In the genomic region with DNA sequence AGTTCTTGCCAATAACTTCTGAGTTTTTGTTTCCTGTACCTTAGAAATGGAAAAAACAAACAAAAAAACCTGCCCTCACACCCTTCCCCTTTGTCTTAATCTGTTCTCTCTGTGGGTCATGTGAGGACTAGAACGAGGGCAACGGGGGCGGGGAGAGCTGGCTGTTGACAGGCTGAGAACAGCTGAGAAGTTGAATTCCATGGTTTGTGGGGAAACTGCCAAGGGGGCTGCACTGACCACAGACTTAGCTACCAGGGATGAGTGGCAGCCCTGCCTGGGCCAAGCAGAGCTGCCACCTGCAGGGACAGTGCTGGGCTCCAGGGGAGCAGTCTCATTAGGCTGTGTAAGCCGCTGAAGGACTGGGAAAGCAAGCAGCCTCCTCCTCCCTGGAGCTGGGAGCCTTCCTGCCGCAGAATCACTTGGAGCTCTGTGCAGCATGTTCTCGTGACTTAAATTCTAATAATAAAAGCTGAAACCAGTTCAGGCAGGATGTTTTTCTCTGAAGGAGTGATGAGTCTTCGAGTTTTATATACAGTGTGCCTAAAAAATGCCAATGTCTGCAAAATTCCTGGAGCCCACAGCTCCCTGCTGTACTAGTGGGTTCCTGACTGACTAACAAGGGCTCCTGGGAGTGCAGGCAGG, we compare ENCODE assay signal across 8 mouse cellular contexts.
DNase-seq lines count a peak whose midpoint lies in the region; ATAC-seq and TF ChIP-seq lines count a peak whose summit lies in the region.

No protein-coding gene starts in this region.

- H3K27me3 ChIP-seq in cerebellum, adult 2 months (ENCODE audit: control insufficient read depth, insufficient read depth, low read length), result no peaks in the 10 kb centered on the region
- no peaks in the 10 kb centered on the region for H3K27me3 ChIP-seq in hindbrain, embryonic 11.5 days (ENCODE audit: control insufficient read depth, insufficient read depth, low read length)

- H3K36me3 ChIP-seq in hindbrain, embryonic 11.5 days (ENCODE audit: control insufficient read depth, insufficient read depth, low read length), result no peaks in the 10 kb centered on the region

- no peak overlapping the region for H3K4me3 ChIP-seq in cerebellum, adult 2 months (replicated peaks; ENCODE audit: insufficient read depth, low read depth, low read length)
- no peak overlapping the region for H3K4me3 ChIP-seq in hindbrain, embryonic 11.5 days (ENCODE audit: low read depth, low read length)
- H3K4me3 ChIP-seq in lung, adult 2 months (replicated peaks; ENCODE audit: extremely low read depth, low read depth, low read length), result no peak overlapping the region

- H3K9me3 ChIP-seq in hindbrain, embryonic 11.5 days (ENCODE audit: control insufficient read depth, low read length), result no peaks in the 10 kb centered on the region

- H3K4me2 ChIP-seq in hindbrain, embryonic 11.5 days (replicated peaks; ENCODE audit: low read depth, low read length), result no peak overlapping the region

- WGBS in cerebellum, adult 2 months, result 27% methylated on average over 7 of the region's 7 CpGs
- WGBS in hindbrain, embryonic 11.5 days, result 36% methylated on average over 7 of the region's 7 CpGs
- 9% methylated on average over 7 of the region's 7 CpGs for WGBS in lung, adult 2 months

- TF ChIP-seq CTCF in cerebellum, adult 2 months (IDR thresholded peaks at IDR 0.05; ENCODE audit: borderline replicate concordance, insufficient read depth, low read depth, low read length), result no peak
- TF ChIP-seq CTCF in lung, adult 2 months (IDR thresholded peaks at IDR 0.05; ENCODE audit: insufficient read depth, low read length), result 0 out of 2 replicates have a peak, but pooled peaks have one; percentile 16

- peak overlapping the region; percentile 63; the same call in 1 of the 2 replicates for H3K27ac ChIP-seq in cerebellum, adult 2 months (ENCODE audit: insufficient read depth, low read length)
- no peak overlapping the region for H3K27ac ChIP-seq in hindbrain, embryonic 11.5 days (ENCODE audit: low read depth, low read length)

- TF ChIP-seq POLR2A in cerebellum, adult 2 months (IDR thresholded peaks at IDR 0.05; ENCODE audit: borderline replicate concordance, insufficient read depth, low read length), result no peak
- TF ChIP-seq POLR2A in lung, adult 2 months (IDR thresholded peaks at IDR 0.05; ENCODE audit: borderline replicate concordance, extremely low read depth, low read depth, low read length), result no peak

- no peaks in the 10 kb centered on the region for H3K4me1 ChIP-seq in cerebellum, adult 2 months (ENCODE audit: control insufficient read depth, insufficient read depth, low read length)
- no peaks in the 10 kb centered on the region for H3K4me1 ChIP-seq in hindbrain, embryonic 11.5 days (replicated peaks; ENCODE audit: control insufficient read depth, insufficient read depth, low read length)
- H3K4me1 ChIP-seq in lung, adult 2 months (ENCODE audit: control insufficient read depth, insufficient read depth, low read length), result peaks cover 5% of the 10 kb centered on the region

- peak; percentile 22 for DNase-seq in CD4-positive, CD25-positive, alpha-beta regulatory T cell, adult 2 months (ENCODE audit: low read depth, low spot score)
- DNase-seq in cerebellum, adult 2 months, result peak; percentile 35 to 57
- DNase-seq in frontal cortex, postnatal 25 days (ENCODE audit: low spot score in 2 of 2), result peak; percentile 48 to 57
- peak; percentile 47 for DNase-seq in hindbrain, embryonic 11.5 days (ENCODE audit: low spot score)
- peak; percentile 85 for DNase-seq in layer of hippocampus, adult 9-11 months
- DNase-seq in lung, adult 2 months, result peak; percentile 48
- peak; percentile 54 for DNase-seq in ovary, postnatal 14 days (ENCODE audit: low spot score)

- ATAC-seq in hindbrain, embryonic 11.5 days (ENCODE audit: low FRiP score), result peak; percentile 79; the same call in 1 of the 2 replicates
- no peak for ATAC-seq in activated CD4-positive, CD25-positive, alpha-beta regulatory T cell, adult 4 months

- H3K9ac ChIP-seq in hindbrain, embryonic 11.5 days (ENCODE audit: low read depth, low read length), result no peak overlapping the region

Comparison
In these comparisons a context has a peak if more than half of its experiments do, and no peak if none do; other contexts are left out.
1. DNase-seq: peak in every context shown above with its lines; median percentile 85 in layer of hippocampus, adult 9-11 months; 54 in ovary, postnatal 14 days; 52 in frontal cortex, postnatal 25 days; 48 in lung, adult 2 months; 47 in hindbrain, embryonic 11.5 days; 46 in cerebellum, adult 2 months; 22 in CD4-positive, CD25-positive, alpha-beta regulatory T cell, adult 2 months.